Mouse (Mus musculus) olfactory bulb, adult 2 months (tissue): Measurements from ENCODE around the gene Bcl7a.

ENCODE experiments used
- CTCF ChIP-seq: fragments of 200-500 bp; IDR thresholded peaks from 2 replicates; pipeline ENCODE4 v1.5.1; 2012; ENCODE audit warnings: low read depth, mild to moderate bottlenecking, low read length, moderate library complexity; ENCODE audit not compliant: insufficient read depth
- POLR2A ChIP-seq: fragments of 200-500 bp; IDR thresholded peaks from 2 replicates; pipeline ENCODE4 v1.6.1; 2012; ENCODE audit warnings: mild to moderate bottlenecking, low read depth, low read length, moderate library complexity; ENCODE audit not compliant: insufficient read depth

DNA sequence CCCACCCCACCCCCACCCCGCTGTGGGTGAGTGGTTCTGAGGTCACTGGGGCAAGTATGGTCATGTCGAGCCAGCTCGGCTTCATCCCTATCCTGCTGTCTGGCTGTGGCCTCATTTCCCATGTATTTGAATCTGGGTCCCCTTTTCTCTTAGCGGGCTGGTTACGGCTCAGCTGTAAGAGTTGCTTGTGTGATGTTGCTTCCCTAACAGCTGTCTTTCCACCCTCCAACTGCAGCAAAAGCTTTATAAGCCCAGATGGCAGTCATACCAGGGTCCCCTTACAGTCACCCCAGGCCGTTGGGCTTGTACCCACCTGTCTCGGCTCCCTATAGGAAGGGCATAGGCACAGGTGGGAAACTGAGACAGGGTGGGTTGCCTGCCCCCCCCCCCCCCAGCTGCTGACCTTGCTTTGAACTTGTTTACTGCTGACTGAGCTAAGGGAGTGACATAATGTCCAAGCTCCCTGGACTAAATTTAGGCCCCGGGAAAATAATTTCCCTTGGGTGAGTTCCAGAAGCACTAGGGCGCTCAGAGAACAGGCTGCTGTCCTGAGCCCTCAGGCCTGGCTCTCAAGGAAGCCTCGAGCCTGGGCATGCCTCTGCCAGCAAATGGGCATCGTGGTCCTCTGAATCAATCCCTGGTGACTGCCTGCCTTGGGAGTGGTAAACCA lies 20.8 kb downstream of the Bcl7a start:
- TF ChIP-seq POLR2A (no peak), CTCF (no peak)
